Mouse (Mus musculus) C2C12 (cell line): ENCODE measurements around the gene Olfr1371. TPM values are rescaled to one million over a fixed set of nuclear protein-coding genes. Genes with fewer than 3 reads are reported as not detected.
A peak's percentile ranks its signal among the peaks of the same experiment; 100 is the strongest.
"Not testable (repeated sequence)": the region's sequence is repeated elsewhere in the genome, so short reads cannot be mapped to it uniquely, and the experiment has no call there.

Experiments used
- H3K27me3 ChIP-seq: one replicate; pipeline ENCODE4 v1.6.1; 2011; ENCODE audit not compliant: control insufficient read depth, insufficient read depth, insufficient read length
- H3K36me3 ChIP-seq: one replicate; pipeline ENCODE4 v1.6.1; 2011; ENCODE audit not compliant: control insufficient read depth, insufficient read depth
- H3K4me3 ChIP-seq: one replicate; pipeline ENCODE4 v1.5.1; 2011; ENCODE audit warnings: mild to moderate bottlenecking, control low read depth; ENCODE audit not compliant: poor library complexity, insufficient read depth, severe bottlenecking
- H3K79me2 ChIP-seq: one replicate; pipeline ENCODE4 v1.6.1; 2011; ENCODE audit not compliant: control insufficient read depth, insufficient read depth
- H3K79me3 ChIP-seq: one replicate; pipeline ENCODE4 v1.6.1; 2011; ENCODE audit warnings: low read depth, control low read depth
- H3ac ChIP-seq: one replicate; pipeline ENCODE3; 2011; ENCODE audit warnings: low read depth; ENCODE audit not compliant: control insufficient read depth, insufficient read length
- CEBPB ChIP-seq: IDR thresholded peaks from one replicate; pipeline ENCODE4 v1.6.1; 2011; ENCODE audit warnings: low read depth, mild to moderate bottlenecking, control low read depth, moderate library complexity
- CTCF ChIP-seq: IDR thresholded peaks from one replicate; pipeline ENCODE4 v1.5.1; 2011; ENCODE audit not compliant: control insufficient read depth, insufficient read depth, insufficient read length
- FOSL1 ChIP-seq: IDR thresholded peaks from one replicate; pipeline ENCODE4 v1.8.0; 2011; ENCODE audit warnings: mild to moderate bottlenecking, low read length; ENCODE audit not compliant: poor library complexity, insufficient read depth, severe bottlenecking
- MAX ChIP-seq: IDR thresholded peaks from one replicate; pipeline ENCODE4 v1.6.1; 2011; ENCODE audit warnings: mild to moderate bottlenecking, control low read depth
- MYOD1 ChIP-seq: IDR thresholded peaks from one replicate; pipeline ENCODE4 v1.6.1; 2011; ENCODE audit warnings: low read depth; ENCODE audit not compliant: control insufficient read depth, insufficient read length
- MYOG ChIP-seq: IDR thresholded peaks from one replicate; pipeline ENCODE4 v1.6.1; 2011; ENCODE audit not compliant: control insufficient read depth, insufficient read length; ENCODE audit errors: extremely low read depth
- USF1 ChIP-seq: IDR thresholded peaks from one replicate; pipeline ENCODE4 v1.6.1; 2011; ENCODE audit warnings: low read depth, mild to moderate bottlenecking, control low read depth, moderate library complexity
- polyA plus RNA-seq: library from polyadenylated mRNA; unstranded; fragments of >200 nt; fragmentation: generic; extraction: Trizol; gene quantifications from one replicate; pipeline ENCODE4 v1.2.1, GENCODE M21; 2012; ENCODE audit warnings: missing spikeins

The Olfr1371 gene
- polyA plus RNA-seq, 1 experiment, result not detected

GRCm38 (mm10) chr11:52227053-52227452 lies 13.3 kb upstream of the Olfr1371 start:
- no peak overlapping the region for H3K4me3 ChIP-seq
- no peaks in the 10 kb centered on the region for H3K27me3 ChIP-seq
- peaks cover under 1% of the 10 kb centered on the region for H3K79me3 ChIP-seq
- TF ChIP-seq USF1 (no peak), MYOG (no peak), CTCF (no peak), CEBPB (no peak), MAX (no peak), MYOD1 (no peak), FOSL1 (no peak)
- H3K36me3 ChIP-seq, result no peaks in the 10 kb centered on the region
- H3ac ChIP-seq, result no peak overlapping the region
- peaks cover 4% of the 10 kb centered on the region for H3K79me2 ChIP-seq

DNA sequence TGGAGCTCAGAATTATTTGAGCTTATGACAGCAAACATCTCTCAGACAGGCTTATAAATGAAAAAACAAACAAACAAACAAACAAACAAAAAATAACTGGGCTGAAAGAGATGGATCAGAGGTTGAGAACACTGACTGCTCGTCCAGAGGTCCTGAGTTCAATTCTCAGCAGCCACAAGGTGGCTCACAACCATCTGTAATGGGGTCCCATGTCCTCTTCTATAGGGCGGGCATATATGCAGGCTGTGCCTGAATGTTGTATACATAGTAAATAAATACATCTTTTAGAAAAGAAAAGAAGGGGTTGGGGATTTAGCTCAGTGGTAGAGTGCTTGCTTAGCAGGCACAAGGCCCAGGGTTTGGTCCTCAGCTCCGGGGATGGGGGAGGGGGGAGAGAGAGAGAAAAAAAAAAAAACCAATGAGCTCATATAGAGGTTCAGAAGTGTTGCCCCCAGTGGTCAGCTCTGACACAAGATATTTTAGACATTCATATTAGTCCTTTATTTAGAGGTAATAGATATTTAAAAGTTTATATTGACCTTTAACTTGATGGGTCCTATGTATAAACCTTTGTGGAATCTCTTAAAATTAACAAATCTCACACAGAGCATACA lies 12.3 kb upstream of the Olfr1371 start:
- no peaks in the 10 kb centered on the region for H3K36me3 ChIP-seq
- no peak for TF ChIP-seq MYOG
- no peak for TF ChIP-seq USF1
- no peak for TF ChIP-seq MYOD1
- TF ChIP-seq CEBPB, result no peak
- no peak for TF ChIP-seq CTCF
- no peak for TF ChIP-seq FOSL1
- no peak for TF ChIP-seq MAX
- H3ac ChIP-seq, result no peak overlapping the region
- H3K4me3 ChIP-seq, result no peak overlapping the region
- H3K79me2 ChIP-seq, result no peaks in the 10 kb centered on the region
- H3K79me3 ChIP-seq, result no peaks in the 10 kb centered on the region
- H3K27me3 ChIP-seq, result no peaks in the 10 kb centered on the region

GRCm38 (mm10) chr11:52223968-52224682 lies 10.3 kb upstream of the Olfr1371 start:
- no peak overlapping the region for H3K4me3 ChIP-seq
- H3K79me3 ChIP-seq, result no peaks in the 10 kb centered on the region
- H3ac ChIP-seq, result no peak overlapping the region
- H3K79me2 ChIP-seq, result no peaks in the 10 kb centered on the region
- no peaks in the 10 kb centered on the region for H3K36me3 ChIP-seq
- no peak for TF ChIP-seq MYOD1
- no peak for TF ChIP-seq MYOG
- TF ChIP-seq MAX, result no peak
- TF ChIP-seq CTCF, result no peak
- TF ChIP-seq CEBPB, result no peak
- TF ChIP-seq FOSL1, result no peak
- no peak for TF ChIP-seq USF1
- H3K27me3 ChIP-seq, result peaks cover 3% of the 10 kb centered on the region

DNA sequence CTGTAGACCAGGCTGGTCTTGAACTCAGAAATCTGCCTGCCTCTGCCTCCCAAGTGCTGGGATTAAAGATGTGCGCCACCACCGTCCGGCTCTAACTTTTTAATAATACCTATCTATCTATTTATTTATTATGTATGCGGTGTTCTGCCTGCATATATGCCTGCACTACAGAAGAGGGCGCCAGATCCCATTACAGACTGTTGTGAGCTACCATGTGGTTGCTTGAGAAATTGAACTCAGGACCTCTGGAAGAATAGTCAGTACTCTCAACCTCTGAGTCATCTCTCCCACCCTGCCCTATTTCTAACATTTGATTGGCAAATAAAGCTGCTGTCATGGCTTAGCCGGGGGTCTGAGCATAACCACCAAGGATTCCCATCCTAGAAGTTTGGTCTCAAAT lies 9.1 kb upstream of the Olfr1371 start:
- Histone ChIP-seq H3K4me3 (no peak overlapping the region), H3K79me3 (no peaks in the 10 kb centered on the region), H3ac (no peak overlapping the region), H3K36me3 (no peaks in the 10 kb centered on the region), H3K79me2 (no peaks in the 10 kb centered on the region), H3K27me3 (peaks cover 3% of the 10 kb centered on the region)
- no peak for TF ChIP-seq CEBPB

DNA sequence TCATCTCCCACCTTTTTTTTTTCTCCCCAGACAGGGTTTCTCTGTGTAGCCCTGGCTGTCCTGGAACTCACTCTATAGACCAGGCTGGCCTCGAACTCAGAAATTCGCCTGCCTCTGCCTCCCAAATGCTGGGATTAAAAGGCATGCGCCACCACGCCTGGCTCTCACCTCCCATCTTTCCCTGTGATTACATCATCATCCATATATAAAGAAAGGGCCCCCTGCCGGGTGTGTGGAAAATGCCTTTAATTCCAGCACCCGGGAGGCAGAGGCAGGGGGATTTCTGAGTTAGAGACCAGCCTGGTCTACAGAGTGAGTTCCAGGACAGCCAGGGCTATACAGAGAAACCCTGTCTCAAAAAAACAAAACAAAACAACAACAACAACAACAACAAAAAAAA lies 8.1 kb upstream of the Olfr1371 start:
- not testable (repeated sequence) for H3K36me3 ChIP-seq, H3K79me3 ChIP-seq, H3K4me3 ChIP-seq, H3K27me3 ChIP-seq, H3ac ChIP-seq, H3K79me2 ChIP-seq

DNA sequence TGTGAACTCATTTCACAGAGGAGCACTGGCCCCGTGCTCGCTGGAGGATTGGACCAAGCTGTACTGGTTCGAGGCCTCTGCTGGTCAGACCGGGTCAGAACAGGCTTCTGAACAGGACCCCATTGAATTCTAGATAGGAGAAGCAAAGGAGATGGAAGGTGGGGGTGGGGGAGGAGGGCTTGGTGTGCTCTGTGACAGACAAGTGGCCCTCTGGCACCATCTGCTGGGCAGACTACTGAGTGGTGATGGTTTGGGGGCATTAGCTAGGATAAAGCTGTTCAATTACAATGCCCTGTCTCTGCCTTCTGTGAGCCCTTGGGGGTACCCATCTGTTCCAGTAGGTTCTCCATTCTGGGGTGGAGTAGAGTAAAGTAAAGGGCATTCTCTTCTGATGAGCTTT lies 6.5 kb upstream of the Olfr1371 start:
- Histone ChIP-seq H3K79me3 (no peaks in the 10 kb centered on the region), H3K27me3 (peaks cover 3% of the 10 kb centered on the region), H3ac (no peak overlapping the region), H3K36me3 (no peaks in the 10 kb centered on the region), H3K79me2 (no peaks in the 10 kb centered on the region), H3K4me3 (no peak overlapping the region)
- TF ChIP-seq MAX, result no peak
- peak; percentile 81 for TF ChIP-seq CTCF
- TF ChIP-seq USF1, result no peak

- H3K36me3 ChIP-seq, H3K79me2 ChIP-seq, H3K79me3 ChIP-seq, H3K4me3 ChIP-seq, H3K27me3 ChIP-seq, H3ac ChIP-seq: not testable (repeated sequence)
These were observed 17.2 kb downstream of the Olfr1371 start for GRCm38 (mm10) chr11:52196496-52197023.

- H3K79me3 ChIP-seq, H3K36me3 ChIP-seq, H3K27me3 ChIP-seq, H3K79me2 ChIP-seq, H3K4me3 ChIP-seq, H3ac ChIP-seq: not testable (repeated sequence)
These were observed 33.1 kb downstream of the Olfr1371 start for GRCm38 (mm10) chr11:52180651-52181050.

DNA sequence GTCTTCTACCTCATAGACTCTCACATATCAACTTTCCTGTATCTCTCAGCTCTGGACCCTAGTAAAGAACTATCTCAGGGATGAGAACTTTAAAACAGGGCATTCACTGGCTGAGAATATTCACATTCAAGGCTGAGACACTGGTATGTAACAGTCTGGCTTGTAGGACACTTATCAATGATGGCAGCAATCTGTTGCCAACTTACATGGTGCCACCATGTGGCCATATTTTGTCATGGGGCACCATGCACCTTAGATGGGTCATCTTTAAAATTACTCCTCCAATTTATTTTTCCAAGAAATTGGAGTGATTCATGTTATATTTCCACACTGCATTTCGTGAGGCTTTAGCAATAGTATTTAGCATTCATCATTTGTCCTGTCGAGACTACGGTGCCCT lies 33.9 kb downstream of the Olfr1371 start:
- not testable (repeated sequence) for H3K4me3 ChIP-seq, H3K27me3 ChIP-seq, H3K79me3 ChIP-seq, H3K36me3 ChIP-seq, H3K79me2 ChIP-seq, H3ac ChIP-seq
